Mouse (Mus musculus) neural tube, embryonic 13.5 days (tissue): ENCODE data around the gene Adgrl1. TPM values are rescaled to one million over a fixed set of nuclear protein-coding genes. Genes with fewer than 3 reads are reported as not detected.

Source experiments
- ATAC-seq: fragments of 200-750 bp; cut with Nextera tagmentation; 2 replicates; pipeline ENCODE4 v1.8.0; 2017; ENCODE audit warnings: low read depth, mild to moderate bottlenecking, moderate TSS enrichment, moderate library complexity
- H3K27ac ChIP-seq: fragments of 300-500 bp; sonication (generic); replicated peaks from 2 replicates; pipeline ENCODE4 v1.5.1; 2015; ENCODE audit warnings: moderate library complexity, mild to moderate bottlenecking, inconsistent platforms
- H3K27me3 ChIP-seq: fragments of 300-500 bp; sonication (generic); 2 replicates; pipeline ENCODE4 v1.6.1; 2015; ENCODE audit warnings: mild to moderate bottlenecking, inconsistent platforms
- H3K36me3 ChIP-seq: fragments of 300-500 bp; sonication (generic); 2 replicates; pipeline ENCODE4 v1.6.1; 2015; ENCODE audit warnings: mild to moderate bottlenecking, inconsistent platforms
- H3K4me1 ChIP-seq: fragments of 300-500 bp; sonication (generic); replicated peaks from 2 replicates; pipeline ENCODE4 v1.6.1; 2015; ENCODE audit warnings: inconsistent platforms
- H3K4me2 ChIP-seq: fragments of 300-500 bp; sonication (generic); 2 replicates; pipeline ENCODE4 v1.6.1; 2015; ENCODE audit warnings: inconsistent platforms, mild to moderate bottlenecking, moderate library complexity
- H3K4me3 ChIP-seq: fragments of 300-500 bp; sonication (generic); 2 replicates; pipeline ENCODE4 v1.5.1; 2015; ENCODE audit warnings: mild to moderate bottlenecking, inconsistent platforms
- H3K9ac ChIP-seq: fragments of 300-500 bp; sonication (generic); 2 replicates; pipeline ENCODE4 v1.6.1; 2015; ENCODE audit warnings: moderate library complexity, mild to moderate bottlenecking, inconsistent platforms
- H3K9me3 ChIP-seq: fragments of 300-500 bp; sonication (generic); 2 replicates; pipeline ENCODE4 v1.6.1; 2016; ENCODE audit warnings: inconsistent platforms
- WGBS: fragments of 180-500 bp; shearing (Covaris S2); methylation state at CpG from one replicate; pipeline ENCODE4 v1.1.7; 2015; 5-methylcytosine and 5-hydroxymethylcytosine counted together
- polyA plus RNA-seq: library from polyadenylated mRNA; unstranded; fragments of >200 nt; fragmentation: Nextera tagmentation; extraction: Ambion mirVana; gene quantifications from 2 replicates; pipeline ENCODE4 v1.2.1, GENCODE M21; 2015

Adgrl1 gene
- polyA plus RNA-seq, 1 experiment from 2014 or later = 40.1 TPM

DNA sequence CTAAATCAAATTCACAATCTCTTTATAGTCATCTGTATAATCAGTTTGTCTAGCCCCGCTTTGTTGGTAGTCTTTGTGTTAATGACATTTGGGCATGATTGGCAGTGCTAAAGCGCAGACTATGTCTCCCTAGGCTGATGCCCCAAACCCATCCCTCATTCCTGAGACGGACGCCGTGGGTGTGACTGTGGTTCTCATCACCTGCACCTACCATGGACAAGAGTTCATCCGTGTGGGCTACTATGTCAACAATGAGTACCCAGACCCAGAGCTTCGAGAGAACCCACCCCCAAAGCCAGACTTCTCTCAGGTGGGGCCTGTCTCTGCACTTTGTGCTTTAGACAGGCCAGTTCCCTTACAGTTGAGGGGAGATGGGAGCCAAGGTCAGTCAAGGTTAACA is 67.8 kb downstream of the Adgrl1 start:
- Histone ChIP-seq H3K4me1 (peaks cover 9% of the 10 kb centered on the region), H3K9ac (no peak overlapping the region), H3K4me3 (no peak overlapping the region), H3K4me2 (no peak overlapping the region), H3K27me3 (no peaks in the 10 kb centered on the region), H3K36me3 (peaks cover 7% of the 10 kb centered on the region; the same call in 1 of the 2 replicates), H3K9me3 (no peaks in the 10 kb centered on the region), H3K27ac (no peak overlapping the region)
- no peak for ATAC-seq
- 94% methylated on average over 7 of the region's 7 CpGs for WGBS

DNA sequence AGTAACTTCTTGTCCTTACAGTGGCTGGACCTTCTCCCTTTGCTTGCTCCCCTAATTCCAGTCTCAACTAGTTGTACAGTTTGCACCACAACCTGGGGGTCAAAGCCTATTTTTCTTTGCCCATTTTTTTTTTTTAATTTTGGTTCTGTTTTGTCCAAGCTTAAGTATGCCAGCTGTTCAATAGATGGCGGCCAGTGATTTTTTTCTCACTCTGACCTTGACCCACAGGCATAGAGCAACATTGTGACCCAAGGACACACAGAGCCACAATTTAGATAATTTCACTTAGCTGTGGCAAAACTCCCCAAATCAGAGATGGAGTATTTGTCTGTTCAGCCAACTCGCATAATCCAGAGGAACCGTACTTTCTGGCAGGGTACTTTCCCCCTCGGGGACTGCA is 71.2 kb downstream of the Adgrl1 start:
- peaks cover 7% of the 10 kb centered on the region; the same call in 1 of the 2 replicates for H3K36me3 ChIP-seq
- WGBS = 88% methylated on average over 4 of the region's 4 CpGs
- H3K9me3 ChIP-seq = no peaks in the 10 kb centered on the region
- no peaks in the 10 kb centered on the region for H3K27me3 ChIP-seq
- ATAC-seq = no peak
- no peak overlapping the region for H3K9ac ChIP-seq
- no peak overlapping the region for H3K27ac ChIP-seq
- H3K4me2 ChIP-seq = no peak overlapping the region
- peaks cover 26% of the 10 kb centered on the region for H3K4me1 ChIP-seq
- no peak overlapping the region for H3K4me3 ChIP-seq

DNA sequence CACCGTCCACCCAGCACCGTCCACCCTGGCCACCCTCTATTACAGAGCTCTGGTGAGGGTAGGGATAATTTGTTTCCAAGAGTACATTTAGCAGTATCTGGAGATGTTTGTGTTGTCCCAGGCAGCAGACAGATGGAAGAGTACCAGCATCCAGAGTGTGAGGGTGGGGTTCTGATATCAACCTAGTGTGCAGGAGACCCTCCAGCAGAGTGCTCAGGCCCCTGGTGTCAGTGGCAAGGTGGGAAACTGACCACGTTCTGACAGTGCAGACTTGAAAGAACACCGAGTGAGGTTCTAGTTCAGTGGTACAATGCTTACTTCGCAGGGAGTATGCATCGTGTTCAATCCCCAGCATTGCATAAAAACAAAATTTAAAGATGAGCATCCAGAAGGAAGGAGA is 71.8 kb downstream of the Adgrl1 start:
- Histone ChIP-seq H3K27ac (peak overlapping the region; percentile 87), H3K36me3 (peaks cover 7% of the 10 kb centered on the region; the same call in 1 of the 2 replicates), H3K4me2 (peak overlapping the region; percentile 81), H3K9me3 (no peaks in the 10 kb centered on the region), H3K4me1 (peaks cover 31% of the 10 kb centered on the region), H3K9ac (peak overlapping the region; percentile 93), H3K4me3 (peak overlapping the region; percentile 95), H3K27me3 (no peaks in the 10 kb centered on the region)
- 70% methylated on average over 6 of the region's 6 CpGs for WGBS
- no peak for ATAC-seq

DNA sequence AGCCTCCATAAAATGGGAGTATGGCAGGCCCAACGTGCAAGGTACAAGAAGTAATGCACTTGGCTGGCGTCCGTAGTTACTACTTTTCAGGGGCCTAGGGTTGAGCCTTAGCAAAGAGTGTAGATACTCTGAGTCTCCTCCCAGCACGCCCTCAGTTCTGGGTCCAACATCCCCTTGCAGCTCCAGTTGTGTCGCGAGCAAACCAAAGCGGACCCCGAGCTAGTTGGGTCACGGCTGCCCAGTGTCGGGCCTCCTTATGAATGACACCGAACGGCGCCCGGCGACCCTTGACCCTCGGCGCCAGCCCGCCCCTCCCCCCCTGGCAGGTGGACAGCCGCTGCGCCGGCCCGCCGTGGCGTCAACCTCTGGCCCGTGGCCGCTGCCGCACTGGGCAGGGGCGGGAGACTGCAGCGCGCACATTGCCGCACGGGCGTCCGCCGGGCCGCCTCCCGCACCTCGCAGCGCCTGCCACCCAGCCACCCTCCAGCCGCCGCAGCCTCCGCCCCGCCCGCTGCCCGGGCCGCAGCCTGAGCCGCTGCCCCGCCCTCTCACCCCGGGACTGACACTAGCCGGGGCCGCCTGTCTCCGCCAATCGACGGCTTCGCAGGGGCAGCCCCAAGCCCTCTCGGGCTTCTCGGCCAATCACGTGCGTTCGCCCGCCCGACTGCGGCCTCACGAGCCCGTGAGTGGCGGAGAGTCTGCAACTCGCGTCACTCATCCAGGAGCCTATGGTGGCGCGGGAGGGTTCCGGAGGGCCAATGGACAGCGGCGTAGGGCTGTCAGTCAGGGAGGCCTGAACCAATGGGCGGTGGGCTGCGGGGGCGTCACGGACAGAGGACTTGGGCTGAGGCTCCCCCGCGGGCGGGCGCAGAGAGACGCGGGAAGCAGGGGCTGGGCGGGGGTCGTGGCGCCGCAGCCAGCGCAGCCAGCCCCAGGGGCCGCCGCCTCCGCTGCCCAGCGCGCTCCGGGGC is 72.5 kb downstream of the Adgrl1 start, which contains the start of gene Prkaca:
Prkaca (plus strand) TSS at position 844 of the 971 bp plus-strand sequence.
- no peaks in the 10 kb centered on the region for H3K9me3 ChIP-seq
- peak within 1 kb of the TSS; percentile 94 for H3K9ac ChIP-seq
- peak; percentile 100 for ATAC-seq
- no peaks in the 10 kb centered on the region for H3K27me3 ChIP-seq
- peak within 1 kb of the TSS; percentile 97 for H3K4me2 ChIP-seq
- peak within 1 kb of the TSS; percentile 95 for H3K4me3 ChIP-seq
- WGBS = under 1% methylated on average over 86 of the region's 94 CpGs
- peaks cover 7% of the 10 kb centered on the region; the same call in 1 of the 2 replicates for H3K36me3 ChIP-seq
- H3K27ac ChIP-seq = peak within 1 kb of the TSS; percentile 87
- peaks cover 38% of the 10 kb centered on the region for H3K4me1 ChIP-seq

DNA sequence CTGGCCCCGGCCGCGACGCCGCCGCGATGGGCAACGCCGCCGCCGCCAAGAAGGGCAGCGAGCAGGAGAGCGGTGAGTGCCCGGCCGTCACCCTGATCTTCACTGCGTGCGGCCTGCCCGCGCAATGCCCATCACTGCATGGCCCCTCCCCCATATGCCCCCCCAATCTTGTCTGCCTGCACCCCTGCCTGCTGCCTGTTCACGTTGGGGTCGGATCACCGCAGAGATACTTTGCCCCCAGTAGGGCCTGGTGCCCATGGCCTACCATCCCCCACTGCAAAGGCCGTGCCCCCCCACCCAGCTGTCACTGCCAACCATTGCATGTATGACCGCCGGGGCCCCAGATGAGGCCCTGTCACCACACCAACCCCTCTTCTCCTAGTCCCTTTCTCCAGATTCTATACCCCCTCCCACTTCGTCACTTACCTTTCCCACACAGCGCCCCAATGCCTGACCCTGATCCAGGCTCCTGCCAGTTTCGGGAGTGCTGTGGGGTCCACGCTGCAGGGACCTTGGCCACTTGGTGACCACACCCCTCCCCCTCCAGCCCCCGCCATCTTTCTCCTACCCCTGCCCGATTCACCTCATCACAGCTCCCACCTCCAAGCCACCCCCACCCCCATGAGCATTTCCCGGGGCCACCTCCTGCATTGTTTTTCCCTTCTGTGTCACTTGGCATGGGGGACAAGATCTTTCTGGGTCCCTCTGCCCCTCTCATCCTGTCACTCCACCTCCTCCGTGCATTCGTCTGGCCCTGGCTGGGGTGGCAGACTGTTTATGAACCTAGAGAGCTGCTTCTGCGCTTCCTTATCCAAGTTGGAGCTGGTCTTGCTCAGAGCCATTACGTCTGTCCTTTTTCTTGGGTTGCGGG is 73.5 kb downstream of the Adgrl1 start:
- H3K27ac ChIP-seq = peak overlapping the region; percentile 84
- no peaks in the 10 kb centered on the region for H3K9me3 ChIP-seq
- ATAC-seq = peak; percentile 47
- H3K4me1 ChIP-seq = peaks cover 48% of the 10 kb centered on the region
- H3K36me3 ChIP-seq = peaks cover 7% of the 10 kb centered on the region; the same call in 1 of the 2 replicates
- peak overlapping the region; percentile 95 for H3K4me3 ChIP-seq
- H3K4me2 ChIP-seq = peak overlapping the region; percentile 97
- H3K9ac ChIP-seq = peak overlapping the region; percentile 94
- WGBS = 3% methylated on average over 37 of the region's 37 CpGs
- no peaks in the 10 kb centered on the region for H3K27me3 ChIP-seq

DNA sequence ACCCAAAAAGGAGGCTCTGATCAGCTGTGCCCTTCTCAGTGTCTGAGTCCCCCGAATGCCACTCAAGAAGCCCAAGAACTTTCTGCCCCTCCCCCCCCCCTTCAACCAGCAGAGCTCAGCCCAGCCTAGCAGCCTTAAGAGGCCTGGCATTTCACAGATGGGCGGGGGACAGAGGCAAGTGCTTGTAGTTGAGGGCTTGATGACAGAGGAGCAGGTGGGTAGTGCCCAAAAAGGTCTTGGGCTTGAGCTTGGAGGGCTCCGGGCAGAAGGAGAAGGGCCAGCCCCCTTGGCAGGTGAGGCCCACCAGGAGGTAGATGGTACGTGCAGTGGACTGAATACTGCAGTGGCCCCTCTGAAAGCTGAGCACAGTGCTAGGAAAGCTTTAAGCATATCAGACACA is 74.6 kb downstream of the Adgrl1 start:
- peak overlapping the region; percentile 94; the same call in 1 of the 2 replicates for H3K9ac ChIP-seq
- H3K27ac ChIP-seq = no peak overlapping the region
- H3K27me3 ChIP-seq = no peaks in the 10 kb centered on the region
- peak overlapping the region; percentile 97 for H3K4me2 ChIP-seq
- H3K4me3 ChIP-seq = peak overlapping the region; percentile 95
- 0 out of 2 replicates have a peak, but pooled peaks cover 1% of the 10 kb centered on the region for H3K36me3 ChIP-seq
- ATAC-seq = no peak
- WGBS = 84% methylated on average over 4 of the region's 4 CpGs
- H3K9me3 ChIP-seq = no peaks in the 10 kb centered on the region
- peaks cover 58% of the 10 kb centered on the region for H3K4me1 ChIP-seq

DNA sequence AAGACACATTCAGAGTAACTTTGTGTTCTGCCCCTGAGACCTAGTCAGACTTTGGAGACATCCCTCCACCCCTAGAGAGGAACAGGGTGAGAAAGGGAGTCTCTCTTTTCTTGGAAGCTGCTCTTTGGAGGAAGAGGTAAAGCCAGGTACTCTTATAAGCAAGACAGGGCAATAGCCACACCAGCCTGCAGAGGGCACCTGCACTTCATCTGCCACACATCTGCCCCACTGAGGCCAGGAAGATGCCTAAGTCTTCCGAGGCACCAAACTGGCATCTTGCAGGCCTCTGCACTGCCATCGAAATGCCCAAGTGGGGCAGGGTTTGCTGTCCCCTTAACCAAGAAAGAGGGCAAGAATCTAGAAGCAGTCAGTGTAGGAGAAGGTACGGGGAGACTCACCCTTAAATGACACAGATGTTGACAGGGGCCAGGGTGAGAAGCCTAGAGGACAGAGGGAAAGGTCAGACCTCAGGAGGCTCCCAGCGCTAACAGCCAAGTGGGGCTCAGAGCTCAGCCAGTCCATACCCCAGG is 76.3 kb downstream of the Adgrl1 start:
- Histone ChIP-seq H3K27me3 (no peaks in the 10 kb centered on the region), H3K36me3 (peaks cover 16% of the 10 kb centered on the region), H3K4me3 (no peak overlapping the region), H3K4me2 (no peak overlapping the region), H3K9ac (no peak overlapping the region), H3K9me3 (no peaks in the 10 kb centered on the region), H3K4me1 (peaks cover 68% of the 10 kb centered on the region), H3K27ac (no peak overlapping the region)
- WGBS = 90% methylated on average over 4 of the region's 4 CpGs
- ATAC-seq = no peak

DNA sequence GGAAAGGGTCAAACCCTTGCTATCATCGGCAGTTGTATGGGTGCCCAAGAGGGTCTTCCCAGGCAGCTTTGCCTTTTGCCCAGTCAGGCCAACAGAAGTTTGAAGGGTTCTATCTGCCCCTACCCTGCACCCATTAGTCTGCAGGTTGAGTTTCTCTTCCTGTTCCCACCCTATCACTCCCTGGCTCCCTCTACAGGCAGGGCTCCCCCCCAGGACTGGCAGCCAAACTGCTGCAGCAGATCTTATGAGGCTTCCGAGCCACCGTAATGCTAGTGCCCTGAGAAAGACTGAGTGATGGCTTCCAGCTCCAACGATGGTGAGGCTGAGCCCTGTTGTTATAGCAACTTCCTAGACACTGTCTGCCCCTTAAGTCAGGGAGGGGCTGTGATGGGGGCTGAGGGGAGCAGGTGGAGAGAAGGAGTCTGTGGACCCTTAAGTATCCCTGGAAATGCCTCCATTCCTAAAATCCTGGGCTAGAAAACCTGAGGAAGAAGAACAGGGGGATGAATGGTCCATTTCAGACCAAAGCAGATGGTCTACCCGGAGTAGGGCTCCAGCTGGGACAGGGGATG is 77.0 kb downstream of the Adgrl1 start:
- peaks cover 23% of the 10 kb centered on the region for H3K36me3 ChIP-seq

DNA sequence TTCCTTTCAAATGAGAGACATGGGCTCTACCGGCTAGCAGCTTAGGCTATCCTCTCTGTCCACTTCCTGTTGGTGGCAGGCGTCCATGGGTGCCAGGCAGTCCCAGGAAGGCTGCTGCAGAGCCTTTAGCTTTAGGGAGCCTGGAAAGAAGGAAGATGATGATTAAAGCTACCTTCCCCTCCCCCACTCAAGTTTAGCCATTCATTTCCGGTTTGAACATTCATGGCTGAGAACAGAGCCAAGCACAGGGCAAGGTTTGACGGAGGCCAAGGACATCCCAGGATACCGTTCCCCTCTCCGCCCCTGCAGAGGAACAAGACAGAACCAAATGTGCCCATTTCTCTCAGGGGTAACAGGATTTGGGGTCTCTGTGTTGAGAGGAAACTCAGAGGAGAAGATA is 77.7 kb downstream of the Adgrl1 start:
- Histone ChIP-seq H3K4me2 (no peak overlapping the region), H3K4me3 (no peak overlapping the region), H3K36me3 (peaks cover 31% of the 10 kb centered on the region), H3K27ac (0 out of 2 replicates have a peak overlapping the region, but pooled peaks have one; percentile 23), H3K27me3 (no peaks in the 10 kb centered on the region), H3K9me3 (no peaks in the 10 kb centered on the region), H3K4me1 (peaks cover 59% of the 10 kb centered on the region), H3K9ac (0 out of 2 replicates have a peak overlapping the region, but pooled peaks have one; percentile 12)
- WGBS = 71% methylated on average over 6 of the region's 6 CpGs
- ATAC-seq = no peak

More for the DNA sequence above, 77.0 kb downstream of the Adgrl1 start:
- no peak for ATAC-seq
- H3K27ac ChIP-seq = no peak overlapping the region
- WGBS = 85% methylated on average over 5 of the region's 5 CpGs
- H3K27me3 ChIP-seq = no peaks in the 10 kb centered on the region
- no peak overlapping the region for H3K4me2 ChIP-seq
- no peaks in the 10 kb centered on the region for H3K9me3 ChIP-seq
- no peak overlapping the region for H3K4me3 ChIP-seq
- H3K4me1 ChIP-seq = peaks cover 62% of the 10 kb centered on the region
- 0 out of 2 replicates have a peak overlapping the region, but pooled peaks have one; percentile 12 for H3K9ac ChIP-seq

DNA sequence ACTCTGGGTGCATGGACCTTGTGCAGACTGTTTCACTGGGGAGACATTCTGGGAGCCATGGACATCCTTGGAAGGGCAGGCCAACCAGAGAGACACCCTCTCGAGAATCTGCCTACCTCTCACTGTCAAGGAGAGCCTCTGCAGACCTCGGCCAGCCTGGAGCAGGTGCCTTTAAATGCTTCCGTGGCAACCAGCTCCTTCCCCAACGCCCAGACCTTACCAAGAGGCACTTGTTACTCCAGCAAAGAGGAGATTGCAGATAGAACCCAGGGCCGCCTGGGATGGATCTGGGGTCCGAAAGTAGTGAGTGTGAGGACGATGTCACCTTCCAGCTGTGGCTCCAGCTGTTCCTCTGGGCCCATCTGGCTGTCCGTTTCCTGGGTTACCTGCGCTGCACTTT is 78.3 kb downstream of the Adgrl1 start:
- 75% methylated on average over 9 of the region's 9 CpGs for WGBS
- no peak overlapping the region for H3K4me2 ChIP-seq
- ATAC-seq = no peak

DNA sequence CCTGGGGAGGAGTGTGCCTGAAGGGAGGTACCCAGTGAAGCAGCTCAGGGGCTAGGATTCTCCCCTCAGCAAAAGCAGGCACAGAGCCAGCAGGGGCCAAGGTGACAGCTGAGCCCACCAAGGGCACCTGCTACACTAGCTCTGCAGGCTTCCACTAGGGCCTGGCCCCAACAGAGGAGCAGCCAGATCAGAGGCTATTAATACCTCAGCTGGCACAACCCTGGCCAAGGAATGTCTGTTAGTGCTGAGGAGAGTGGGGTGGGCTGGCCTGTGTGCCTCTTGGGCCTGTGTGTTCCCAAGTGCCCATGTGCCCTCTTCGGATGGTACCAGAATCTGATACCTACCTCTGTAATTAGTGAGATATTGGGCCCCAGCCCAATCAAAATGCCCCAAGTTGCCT is 80.3 kb downstream of the Adgrl1 start:
- H3K27me3 ChIP-seq = no peaks in the 10 kb centered on the region
- ATAC-seq = peak; percentile 54; the same call in 1 of the 2 replicates
- peaks cover 42% of the 10 kb centered on the region for H3K4me1 ChIP-seq
- H3K9me3 ChIP-seq = no peaks in the 10 kb centered on the region
- no peak overlapping the region for H3K4me2 ChIP-seq
- no peak overlapping the region for H3K4me3 ChIP-seq
- peaks cover 54% of the 10 kb centered on the region for H3K36me3 ChIP-seq
- no peak overlapping the region for H3K9ac ChIP-seq
- 86% methylated on average over 1 of the region's 1 CpGs for WGBS
- H3K27ac ChIP-seq = no peak overlapping the region

More for the DNA sequence above, 78.3 kb downstream of the Adgrl1 start:
- no peaks in the 10 kb centered on the region for H3K27me3 ChIP-seq
- no peak overlapping the region for H3K4me3 ChIP-seq
- H3K9ac ChIP-seq = 0 out of 2 replicates have a peak overlapping the region, but pooled peaks have one; percentile 34
- H3K36me3 ChIP-seq = peaks cover 36% of the 10 kb centered on the region
- H3K9me3 ChIP-seq = no peaks in the 10 kb centered on the region
- peaks cover 59% of the 10 kb centered on the region for H3K4me1 ChIP-seq
- no peak overlapping the region for H3K27ac ChIP-seq
